Mouse (Mus musculus): ENCODE results near the gene Lpin2.

The Lpin2 gene

GRCm38 (mm10) chr17:71267374-71267773 lies 85.0 kb downstream of the Lpin2 start:
- DNase-seq = no peak

- DNase-seq = no peak
Measured at GRCm38 (mm10) chr17:71268152-71268551, 85.8 kb downstream of the Lpin2 start.

GRCm38 (mm10) chr17:71268599-71268998 lies 86.2 kb downstream of the Lpin2 start:
- DNase-seq = no peak

- DNase-seq = no peak
Measured at GRCm38 (mm10) chr17:71273901-71274300, 91.5 kb downstream of the Lpin2 start.

GRCm38 (mm10) chr17:71276771-71277170 lies 94.4 kb downstream of the Lpin2 start:
- no peak for DNase-seq

- DNase-seq = no peak
Measured at GRCm38 (mm10) chr17:71277701-71278491, 95.5 kb downstream of the Lpin2 start.

GRCm38 (mm10) chr17:71282716-71283115 lies 100.4 kb downstream of the Lpin2 start:
- DNase-seq = peak; percentile 79 to 82

- DNase-seq = peak; percentile 21 to 64
Measured at GRCm38 (mm10) chr17:71283237-71283636, 100.9 kb downstream of the Lpin2 start.

- no peak for DNase-seq
Measured at GRCm38 (mm10) chr17:71284890-71285289, 102.5 kb downstream of the Lpin2 start.

GRCm38 (mm10) chr17:71285929-71286328 lies 103.6 kb downstream of the Lpin2 start:
- DNase-seq = peak; percentile 65 to 70

- no peak for DNase-seq
Measured at GRCm38 (mm10) chr17:71287586-71287985, 105.2 kb downstream of the Lpin2 start.

- DNase-seq = no peak
Measured at GRCm38 (mm10) chr17:71288145-71288758, 105.9 kb downstream of the Lpin2 start.

GRCm38 (mm10) chr17:71288808-71289548 lies 106.6 kb downstream of the Lpin2 start:
- peak; percentile 50 to 75 for DNase-seq

- no peak for DNase-seq
Measured at GRCm38 (mm10) chr17:71289572-71290176, 107.3 kb downstream of the Lpin2 start.

GRCm38 (mm10) chr17:71290486-71291410 lies 108.4 kb downstream of the Lpin2 start:
- peak in 1 of 2 experiments; percentile 40 for DNase-seq

- no peak for DNase-seq
Measured at GRCm38 (mm10) chr17:71291897-71292420, 109.6 kb downstream of the Lpin2 start.

- no peak for DNase-seq
Measured at GRCm38 (mm10) chr17:71292897-71293296, 110.5 kb downstream of the Lpin2 start.

- no peak for DNase-seq
Measured at GRCm38 (mm10) chr17:71294570-71294969, 112.2 kb downstream of the Lpin2 start.
